Mouse (Mus musculus) brain, embryonic 14.5 days (tissue): ENCODE results near the gene Drosha.

Experiments used
- CTCF ChIP-seq: fragments of 200-500 bp; IDR thresholded peaks from 2 replicates; pipeline ENCODE4 v1.5.1; 2012; ENCODE audit warnings: inconsistent platforms, mild to moderate bottlenecking, moderate library complexity, borderline replicate concordance; ENCODE audit not compliant: insufficient read depth, insufficient read length; ENCODE audit errors: extremely low read depth
- POLR2A ChIP-seq: fragments of 200-500 bp; IDR thresholded peaks from 2 replicates; pipeline ENCODE4 v1.6.1; 2012; ENCODE audit warnings: mild to moderate bottlenecking, inconsistent platforms, borderline replicate concordance; ENCODE audit not compliant: poor library complexity, insufficient read depth, insufficient read length, severe bottlenecking; ENCODE audit errors: extremely low read depth

GRCm38 (mm10) chr15:12897831-12898230 lies 73.2 kb downstream of the Drosha start:
- TF ChIP-seq POLR2A = no peak
- TF ChIP-seq CTCF = no peak
